Mouse (Mus musculus) spleen, adult 2 months (tissue): Measurements from ENCODE around the gene Crip1. TPM values are rescaled to one million over a fixed set of nuclear protein-coding genes. Genes with fewer than 3 reads are reported as not detected.
A peak's percentile ranks its signal among the peaks of the same experiment; 100 is the strongest.
"Not testable (repeated sequence)": the region's sequence is repeated elsewhere in the genome, so short reads cannot be mapped to it uniquely, and the experiment has no call there.

Experiments used
- DNase-seq, 2 experiments: peaks; one replicate each; pipeline versions ENCODE4 v3.0.0 to v3.0.0-alpha.2; 2012 to 2021; ENCODE audit warnings: low spot score in 2 of 2, low read depth in 1 of 2
- H3K27ac ChIP-seq: fragments of 200-500 bp; 2 replicates; pipeline ENCODE4 v1.5.1; 2012; ENCODE audit warnings: low read length, inconsistent platforms; ENCODE audit not compliant: insufficient read depth
- H3K27me3 ChIP-seq: fragments of 200-500 bp; 2 replicates; pipeline ENCODE4 v1.6.1; 2012; ENCODE audit warnings: mild to moderate bottlenecking, moderate library complexity, low read length, inconsistent platforms; ENCODE audit not compliant: control insufficient read depth, insufficient read depth
- H3K36me3 ChIP-seq: fragments of 200-500 bp; 2 replicates; pipeline ENCODE4 v1.6.1; 2012; ENCODE audit warnings: mild to moderate bottlenecking, low read length, inconsistent platforms; ENCODE audit not compliant: control insufficient read depth, insufficient read depth
- H3K4me1 ChIP-seq: fragments of 200-500 bp; 2 replicates; pipeline ENCODE4 v1.6.1; 2011; ENCODE audit warnings: inconsistent platforms; ENCODE audit not compliant: control insufficient read depth, insufficient read depth, insufficient read length
- H3K4me3 ChIP-seq: fragments of 200-500 bp; 2 replicates; pipeline ENCODE4 v1.5.1; 2011; ENCODE audit warnings: mild to moderate bottlenecking, inconsistent platforms; ENCODE audit not compliant: insufficient read depth, insufficient read length; ENCODE audit errors: extremely low read depth
- CTCF ChIP-seq: fragments of 200-500 bp; IDR thresholded peaks from 2 replicates; pipeline ENCODE4 v1.5.1; 2011; ENCODE audit warnings: mild to moderate bottlenecking, inconsistent platforms; ENCODE audit not compliant: insufficient read depth, insufficient read length, insufficient replicate concordance; ENCODE audit errors: extremely low read depth
- POLR2A ChIP-seq: fragments of 200-500 bp; IDR thresholded peaks from 2 replicates; pipeline ENCODE4 v1.6.1; 2011; ENCODE audit warnings: low read depth, low read length, inconsistent platforms
- WGBS: fragments of 180-500 bp; shearing (Covaris S2); methylation state at CpG from one replicate; pipeline ENCODE4 v1.1.7; 2018; 5-methylcytosine and 5-hydroxymethylcytosine counted together
- polyA plus RNA-seq: library from polyadenylated mRNA; depleted of rRNA; stranded (reverse); fragments of >200 nt; gene quantifications from 2 replicates; pipeline ENCODE4 v1.2.3, GENCODE M21; 2012; rRNA removed

Gene Crip1
- polyA plus RNA-seq, 1 experiment, result 414 TPM

GRCm38 (mm10) chr12:113187011-113187375, 40.9 kb downstream of the Crip1 start:
- no peak overlapping the region for H3K27ac ChIP-seq
- WGBS, result 49% methylated on average over 4 of the region's 4 CpGs

DNA sequence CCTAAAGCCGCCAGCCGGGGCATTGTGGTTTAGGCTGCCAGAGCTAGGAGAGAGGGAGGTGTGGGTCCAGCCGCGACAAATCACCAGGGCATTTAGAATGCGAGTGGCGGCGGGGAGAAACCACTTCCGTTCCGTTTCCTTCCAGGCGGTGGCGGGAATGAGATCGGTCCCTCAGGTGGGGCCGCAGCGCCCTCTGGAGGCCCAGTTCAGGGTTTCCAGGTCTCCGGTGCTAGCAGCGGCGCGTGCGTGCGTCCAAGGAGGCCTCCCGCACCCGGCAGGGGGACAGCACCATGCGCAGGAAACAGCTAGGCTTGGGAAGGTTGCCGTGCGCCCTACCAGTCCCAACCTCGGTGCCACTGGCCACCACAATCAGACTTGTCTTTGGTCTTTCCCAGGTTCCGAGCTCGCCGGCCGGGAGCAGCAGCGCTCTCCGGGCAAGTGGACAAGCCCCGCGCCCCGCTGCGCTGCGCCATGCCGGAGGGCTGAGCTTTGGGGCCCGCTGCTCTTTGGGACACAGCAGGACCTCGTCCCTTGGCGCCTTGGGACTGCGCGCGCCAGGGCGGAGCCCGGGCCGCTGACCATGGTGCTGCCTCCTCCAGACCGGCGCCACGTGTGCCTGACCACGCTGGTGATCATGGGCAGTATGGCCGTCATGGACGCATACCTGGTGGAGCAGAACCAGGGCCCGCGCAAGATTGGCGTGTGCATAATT, 41.6 kb downstream of the Crip1 start:
- no peak for TF ChIP-seq POLR2A
- TF ChIP-seq CTCF, result peak; percentile 85
- WGBS, result 30% methylated on average over 56 of the region's 56 CpGs
- no peaks in the 10 kb centered on the region for H3K36me3 ChIP-seq
- no peak overlapping the region for H3K27ac ChIP-seq
- peaks cover 18% of the 10 kb centered on the region for H3K4me1 ChIP-seq
- H3K4me3 ChIP-seq, result no peak overlapping the region
- peaks cover 10% of the 10 kb centered on the region for H3K27me3 ChIP-seq
- peak; percentile 26 to 78 for DNase-seq

More at GRCm38 (mm10) chr12:113187011-113187375, 40.9 kb downstream of the Crip1 start:
- Histone ChIP-seq H3K27me3 (peaks cover 10% of the 10 kb centered on the region), H3K4me3 (no peak overlapping the region), H3K36me3 (no peaks in the 10 kb centered on the region), H3K4me1 (peaks cover 18% of the 10 kb centered on the region)
- no peak for DNase-seq
- no peak for TF ChIP-seq POLR2A
- no peak for TF ChIP-seq CTCF

- H3K27ac ChIP-seq, result no peak overlapping the region
- 95% methylated on average over 51 of the region's 51 CpGs for WGBS
- no peaks in the 10 kb centered on the region for H3K36me3 ChIP-seq
- DNase-seq, result no peak
- H3K4me1 ChIP-seq, result peaks cover 18% of the 10 kb centered on the region
- TF ChIP-seq CTCF (no peak), POLR2A (no peak)
- peaks cover 10% of the 10 kb centered on the region for H3K27me3 ChIP-seq
- H3K4me3 ChIP-seq, result no peak overlapping the region
These were observed 42.4 kb downstream of the Crip1 start for GRCm38 (mm10) chr12:113188349-113189055.

DNA sequence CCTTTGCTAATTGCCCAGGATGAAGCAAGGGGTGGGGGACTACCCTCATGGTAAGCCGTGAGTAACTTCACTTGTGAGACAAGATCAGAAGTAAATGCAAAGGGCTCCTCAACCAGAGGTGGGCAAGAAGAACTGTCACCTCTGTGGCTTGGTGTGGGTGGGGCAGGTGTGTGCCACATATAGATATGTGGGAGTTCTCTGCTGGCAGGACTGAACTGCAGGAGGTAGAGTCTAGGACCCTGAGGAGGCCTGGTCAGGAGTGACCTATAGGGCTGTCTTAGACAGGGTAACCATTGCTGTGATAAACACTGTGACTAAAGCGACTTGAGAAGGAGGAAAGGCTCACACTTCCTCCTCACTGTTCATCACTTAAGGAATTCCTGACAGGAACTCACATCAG, 47.3 kb downstream of the Crip1 start:
- H3K27ac ChIP-seq, result no peak overlapping the region
- no peak for DNase-seq
- TF ChIP-seq POLR2A, result no peak
- TF ChIP-seq CTCF, result no peak
- no peaks in the 10 kb centered on the region for H3K4me1 ChIP-seq
- WGBS, result 69% methylated on average over 2 of the region's 2 CpGs
- no peaks in the 10 kb centered on the region for H3K36me3 ChIP-seq
- no peak overlapping the region for H3K4me3 ChIP-seq
- H3K27me3 ChIP-seq, result no peaks in the 10 kb centered on the region

GRCm38 (mm10) chr12:113199132-113199531, 53.0 kb downstream of the Crip1 start:
- 98% methylated on average over 3 of the region's 6 CpGs for WGBS
- not testable (repeated sequence) for H3K27ac ChIP-seq, DNase-seq, H3K27me3 ChIP-seq, H3K4me3 ChIP-seq, H3K36me3 ChIP-seq, H3K4me1 ChIP-seq

GRCm38 (mm10) chr12:113201301-113201700, 55.2 kb downstream of the Crip1 start:
- Histone ChIP-seq H3K4me1 (no peaks in the 10 kb centered on the region), H3K36me3 (no peaks in the 10 kb centered on the region), H3K4me3 (no peak overlapping the region), H3K27me3 (no peaks in the 10 kb centered on the region), H3K27ac (no peak overlapping the region)
- 89% methylated on average over 4 of the region's 4 CpGs for WGBS
- no peak for DNase-seq
- TF ChIP-seq POLR2A (no peak), CTCF (no peak)

GRCm38 (mm10) chr12:113202008-113202407, 55.9 kb downstream of the Crip1 start:
- H3K27ac ChIP-seq, result no peak overlapping the region
- no peak overlapping the region for H3K4me3 ChIP-seq
- no peak for DNase-seq
- no peaks in the 10 kb centered on the region for H3K27me3 ChIP-seq
- H3K4me1 ChIP-seq, result no peaks in the 10 kb centered on the region
- TF ChIP-seq CTCF (no peak), POLR2A (no peak)
- H3K36me3 ChIP-seq, result no peaks in the 10 kb centered on the region

Other genes starting within 250 kb of the Crip1 start
- 7.8 and 8.6 TPM in 2 replicates for gene Jag2, start 216.5 kb upstream of the Crip1 start, polyA plus RNA-seq
- 25.4 and 28.8 TPM in 2 replicates for gene Nudt14, start 204.2 kb upstream of the Crip1 start, polyA plus RNA-seq
- gene Btbd6, start 169.8 kb upstream of the Crip1 start, polyA plus RNA-seq, result 22.3 and 61.1 TPM in 2 replicates
- gene Brf1, start 145.6 kb upstream of the Crip1 start, polyA plus RNA-seq, result 127 and 186 TPM in 2 replicates
- gene Pacs2, start 131.8 kb upstream of the Crip1 start, polyA plus RNA-seq, result 29.1 and 38.6 TPM in 2 replicates
- gene Tex22, start 71.8 kb upstream of the Crip1 start, polyA plus RNA-seq, result 0.20 and 0.48 TPM in 2 replicates
- gene Mta1, start 48.0 kb upstream of the Crip1 start, polyA plus RNA-seq, result 55.6 and 77.7 TPM in 2 replicates
- gene Crip2, start 6.1 kb upstream of the Crip1 start, polyA plus RNA-seq, result 137 and 141 TPM in 2 replicates
- 16.8 and 23.2 TPM in 2 replicates for gene Tedc1, start 10.1 kb downstream of the Crip1 start, polyA plus RNA-seq
- gene Tmem121, start 39.6 kb downstream of the Crip1 start, polyA plus RNA-seq, result 1.7 and 2.1 TPM in 2 replicates